Mouse (Mus musculus): ENCODE data around the gene Maf.

GRCm38 (mm10) chr8:115697410-115697809 lies 10.2 kb downstream of the Maf start:
- TF ChIP-seq MYOG (IDR thresholded peaks at IDR 0.05; ENCODE audit: control insufficient read depth in 1 of 3, insufficient read depth in 1 of 3, insufficient read length in 2 of 3, low read depth in 2 of 3) (no peak), POLR2A (IDR thresholded peaks at IDR 0.05; ENCODE audit: insufficient read length, low read depth) (no peak), E2F4 (IDR thresholded peaks at IDR 0.05; ENCODE audit: insufficient read depth) (no peak)
